Comparison of ENCODE assay signal across 8 mouse cellular contexts in genomic region chr1:64691121-64691551, GRCm38 (mm10). TPM values are rescaled to one million over a fixed set of nuclear protein-coding genes. Genes with fewer than 3 reads are reported as not detected.
A peak's percentile ranks its signal among the peaks of the same experiment; 100 is the strongest.
DNase-seq lines count a peak whose midpoint lies in the region; ATAC-seq and TF ChIP-seq lines count a peak whose summit lies in the region.

No protein-coding gene starts in this region.

- H3K9me3 ChIP-seq in embryonic facial prominence, embryonic 12.5 days, result no peaks in the 10 kb centered on the region
- H3K9me3 ChIP-seq in liver, postnatal 0 days (ENCODE audit: low read length), result no peaks in the 10 kb centered on the region

- peak overlapping the region; percentile 77 for H3K9ac ChIP-seq in embryonic facial prominence, embryonic 12.5 days
- peak overlapping the region; percentile 86 for H3K9ac ChIP-seq in liver, postnatal 0 days (replicated peaks)

- peak overlapping the region; percentile 37 for H3K27ac ChIP-seq in embryonic facial prominence, embryonic 12.5 days
- peak overlapping the region; percentile 81 for H3K27ac ChIP-seq in liver, postnatal 0 days (ENCODE audit: low read depth)

- peak; percentile 57 to 66 for DNase-seq in spleen, postnatal 10 days (ENCODE audit: low spot score in 2 of 2)
- no peak for DNase-seq in spleen, adult 12 weeks (ENCODE audit: low spot score)
- peak; percentile 49 to 64 for DNase-seq in heart, adult 9 months (ENCODE audit: low spot score in 2 of 2)
- peak; percentile 29 to 44 for DNase-seq in kidney, adult 8-10 months
- peak; percentile 59 for DNase-seq in liver, postnatal 0 days
- DNase-seq in ovary, postnatal 10 days (ENCODE audit: low spot score), result peak; percentile 18

- no peaks in the 10 kb centered on the region for H3K27me3 ChIP-seq in embryonic facial prominence, embryonic 12.5 days
- H3K27me3 ChIP-seq in liver, postnatal 0 days (ENCODE audit: insufficient read depth, low read length), result 0 out of 2 replicates have a peak, but pooled peaks cover 2% of the 10 kb centered on the region

- whole genome bisulfite sequencing in embryonic facial prominence, embryonic 12.5 days, result under 1% methylated on average over 39 of the region's 55 CpGs
- WGBS in liver, postnatal 0 days (ENCODE audit: insufficient replicate concordance), result under 1% methylated on average over 53 of the region's 55 CpGs

- no peaks in the 10 kb centered on the region for H3K36me3 ChIP-seq in embryonic facial prominence, embryonic 12.5 days
- H3K36me3 ChIP-seq in liver, postnatal 0 days (replicated peaks; ENCODE audit: insufficient read depth, low read length), result no peaks in the 10 kb centered on the region

- no peak for ATAC-seq in embryonic facial prominence, embryonic 12.5 days (ENCODE audit: insufficient number of reproducible peaks, insufficient read depth, low FRiP score, low TSS enrichment)
- ATAC-seq in liver, postnatal 0 days, result no peak
- ATAC-seq in CD4-positive, CD25-positive, alpha-beta regulatory T cell, adult 4 months, result no peak

- peak overlapping the region; percentile 61 for H3K4me3 ChIP-seq in embryonic facial prominence, embryonic 12.5 days
- peak overlapping the region; percentile 87 for H3K4me3 ChIP-seq in liver, postnatal 0 days (ENCODE audit: low read depth, low read length)

- H3K4me2 ChIP-seq in embryonic facial prominence, embryonic 12.5 days (replicated peaks), result peak overlapping the region; percentile 80
- peak overlapping the region; percentile 99 for H3K4me2 ChIP-seq in liver, postnatal 0 days (ENCODE audit: low read depth, low read length)

- TF ChIP-seq EP300 in liver, postnatal 0 days (IDR thresholded peaks at IDR 0.05; ENCODE audit: low read depth), result no peak

- peaks cover 19% of the 10 kb centered on the region; the same call in 1 of the 2 replicates for H3K4me1 ChIP-seq in embryonic facial prominence, embryonic 12.5 days
- H3K4me1 ChIP-seq in liver, postnatal 0 days (ENCODE audit: insufficient read depth), result peaks cover 20% of the 10 kb centered on the region

- TF ChIP-seq CTCF in liver, postnatal 0 days (IDR thresholded peaks at IDR 0.05; ENCODE audit: low read depth), result no peak

RNA-seq across cellular contexts. Expression of gene Ccnyl1, which starts 0.9 kb away (rescaled TPM):
- polyA plus RNA-seq in embryonic facial prominence, embryonic 12.5 days (2016; fragmentation: Nextera tagmentation; extraction: Ambion mirVana), result 6.6 and 8.2 TPM in 2 replicates
- polyA plus RNA-seq in liver, postnatal 0 days (2015; fragmentation: Nextera tagmentation; extraction: Ambion mirVana), result 0.89 and 1.3 TPM in 2 replicates
- under 1 TPM; 0.61 to 0.90 TPM for polyA plus RNA-seq in CD4-positive, CD25-positive, alpha-beta regulatory T cell, adult 4 months (2017; shearing (Covaris generic))

RNA-seq across cellular contexts. Expression of gene Fzd5, which starts 46.4 kb away (rescaled TPM):
- polyA plus RNA-seq in embryonic facial prominence, embryonic 12.5 days (2016; fragmentation: Nextera tagmentation; extraction: Ambion mirVana), result 2.4 and 2.5 TPM in 2 replicates
- polyA plus RNA-seq in liver, postnatal 0 days (2015; fragmentation: Nextera tagmentation; extraction: Ambion mirVana), result 0.94 and 0.99 TPM in 2 replicates
- under 1 TPM; 0.19 to 0.63 TPM for polyA plus RNA-seq in CD4-positive, CD25-positive, alpha-beta regulatory T cell, adult 4 months (2017; shearing (Covaris generic))
